Mouse (Mus musculus): ENCODE measurements around the gene Efhd2. TPM values are rescaled to one million over a fixed set of nuclear protein-coding genes. Genes with fewer than 3 reads are reported as not detected.

Gene Efhd2
- polyA plus RNA-seq, 1 experiment from 2014 or later, result 108 TPM

DNA sequence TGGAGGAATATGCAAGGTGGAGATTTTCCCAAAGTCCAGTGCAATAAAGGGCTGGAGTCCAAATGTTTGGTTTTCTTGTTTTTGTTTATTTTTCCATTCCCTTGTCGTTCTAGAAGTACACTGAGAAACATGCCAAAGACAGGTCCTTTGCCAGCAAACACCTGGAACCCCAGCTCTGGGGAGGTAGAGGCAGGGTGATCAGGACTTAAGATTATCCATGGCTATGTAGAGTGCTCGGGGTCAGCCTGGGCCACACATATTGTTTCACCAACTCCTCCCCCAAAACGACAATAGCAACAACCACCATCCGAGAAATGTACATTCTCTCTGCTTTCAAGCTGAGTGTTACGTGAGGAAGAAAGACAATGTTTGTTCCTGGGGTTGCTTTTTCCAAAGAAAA is 48.7 kb downstream of the Efhd2 start, which contains the start of gene Cela2a:
Gene Cela2a (minus strand): TSS at position 101 of the 400 bp plus-strand sequence.
- WGBS, result 57% methylated on average over 5 of the region's 5 CpGs
- Histone ChIP-seq H3K9me3 (replicated peaks; ENCODE audit: control insufficient read depth, low read length) (no peaks in the 10 kb centered on the region), H3K27ac (ENCODE audit: low read length) (no peak within 1 kb of the TSS), H3K9ac (ENCODE audit: low read length) (no peak within 1 kb of the TSS), H3K27me3 (ENCODE audit: control insufficient read depth, insufficient read depth, low read length) (no peaks in the 10 kb centered on the region), H3K4me3 (replicated peaks; ENCODE audit: low read length) (no peak within 1 kb of the TSS), H3K4me1 (ENCODE audit: control insufficient read depth, insufficient read depth, low read length) (no peaks in the 10 kb centered on the region), H3K36me3 (ENCODE audit: control insufficient read depth, insufficient read depth, low read length) (no peaks in the 10 kb centered on the region), H3K4me2 (ENCODE audit: low read depth, low read length) (no peak within 1 kb of the TSS)
- no peak for ATAC-seq (ENCODE audit: insufficient read depth, low FRiP score)

DNA sequence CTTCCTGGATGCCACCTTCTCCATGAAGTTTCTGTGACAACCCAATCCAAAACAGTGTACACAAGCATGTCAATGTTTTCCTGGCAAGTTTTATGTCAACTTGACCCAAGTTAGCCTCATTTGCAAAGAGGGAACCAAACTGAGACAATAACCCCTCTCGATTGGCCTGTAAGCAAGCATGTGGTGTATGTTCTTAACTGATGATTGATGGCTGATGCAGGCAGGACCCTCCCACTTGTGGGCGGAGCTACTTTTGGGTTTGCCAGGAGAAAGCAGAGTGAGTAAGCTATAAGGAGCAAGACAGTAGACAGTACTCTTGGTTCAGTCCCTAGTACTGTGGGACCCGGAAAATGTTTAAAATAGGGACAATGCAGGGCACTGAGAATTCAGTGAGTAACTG is 51.7 kb downstream of the Efhd2 start:
- Histone ChIP-seq H3K4me1 (ENCODE audit: control insufficient read depth, insufficient read depth, low read length) (no peaks in the 10 kb centered on the region), H3K27me3 (ENCODE audit: control insufficient read depth, insufficient read depth, low read length) (no peaks in the 10 kb centered on the region), H3K9ac (ENCODE audit: low read length) (no peak overlapping the region), H3K36me3 (ENCODE audit: control insufficient read depth, insufficient read depth, low read length) (no peaks in the 10 kb centered on the region), H3K27ac (ENCODE audit: low read length) (no peak overlapping the region), H3K9me3 (replicated peaks; ENCODE audit: control insufficient read depth, low read length) (no peaks in the 10 kb centered on the region), H3K4me3 (replicated peaks; ENCODE audit: low read length) (no peak overlapping the region), H3K4me2 (ENCODE audit: low read depth, low read length) (no peak overlapping the region)
- ATAC-seq (ENCODE audit: insufficient read depth, low FRiP score), result 0 out of 2 replicates have a peak, but pooled peaks have one; percentile 19
- 58% methylated on average over 3 of the region's 3 CpGs for WGBS

DNA sequence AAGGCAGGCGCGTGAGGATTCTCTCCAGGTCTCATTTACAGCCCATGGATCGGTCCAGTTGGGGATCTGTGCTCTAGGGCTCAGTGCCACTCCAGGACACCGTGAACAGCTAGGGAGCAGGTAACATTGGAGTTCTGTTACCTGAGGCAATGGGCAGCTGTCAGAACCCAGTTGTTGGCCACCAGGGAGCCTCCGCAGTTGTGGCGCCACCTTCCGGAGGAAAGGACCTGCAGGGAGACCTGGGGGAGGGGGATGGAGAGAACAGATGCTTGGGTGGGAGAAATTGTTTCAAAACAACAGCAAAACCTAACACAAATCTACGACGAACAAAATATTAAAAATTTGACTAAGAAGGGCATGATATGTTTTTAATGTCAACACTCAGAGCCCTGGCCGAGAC is 52.6 kb downstream of the Efhd2 start:
- no peaks in the 10 kb centered on the region for H3K36me3 ChIP-seq (ENCODE audit: control insufficient read depth, insufficient read depth, low read length)
- ATAC-seq (ENCODE audit: insufficient read depth, low FRiP score), result no peak
- H3K4me2 ChIP-seq (ENCODE audit: low read depth, low read length), result no peak overlapping the region
- H3K9me3 ChIP-seq (replicated peaks; ENCODE audit: control insufficient read depth, low read length), result no peaks in the 10 kb centered on the region
- no peak overlapping the region for H3K9ac ChIP-seq (ENCODE audit: low read length)
- no peak overlapping the region for H3K27ac ChIP-seq (ENCODE audit: low read length)
- H3K4me1 ChIP-seq (ENCODE audit: control insufficient read depth, insufficient read depth, low read length), result no peaks in the 10 kb centered on the region
- H3K4me3 ChIP-seq (replicated peaks; ENCODE audit: low read length), result no peak overlapping the region
- H3K27me3 ChIP-seq (ENCODE audit: control insufficient read depth, insufficient read depth, low read length), result no peaks in the 10 kb centered on the region
- WGBS, result 76% methylated on average over 10 of the region's 10 CpGs

DNA sequence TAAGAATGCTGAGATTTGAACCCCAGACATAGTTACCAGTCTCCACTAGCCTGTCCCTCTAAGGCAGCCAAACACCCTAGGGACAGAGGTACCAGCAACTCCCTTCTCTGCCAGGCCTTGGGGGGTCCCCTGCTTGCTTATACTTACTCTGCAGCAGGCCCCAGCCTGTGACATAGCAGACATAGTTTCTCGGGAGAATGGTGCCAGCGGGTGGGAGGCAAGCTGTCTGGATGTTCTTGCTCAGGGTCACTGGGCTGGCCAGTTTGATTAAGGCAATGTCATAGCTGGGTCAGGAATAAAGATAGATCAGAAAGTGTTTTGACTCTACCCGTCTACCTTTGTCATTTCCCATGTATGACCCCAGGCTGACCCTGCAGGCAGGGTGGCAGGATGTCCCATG is 53.5 kb downstream of the Efhd2 start:
- H3K36me3 ChIP-seq (ENCODE audit: control insufficient read depth, insufficient read depth, low read length), result no peaks in the 10 kb centered on the region

DNA sequence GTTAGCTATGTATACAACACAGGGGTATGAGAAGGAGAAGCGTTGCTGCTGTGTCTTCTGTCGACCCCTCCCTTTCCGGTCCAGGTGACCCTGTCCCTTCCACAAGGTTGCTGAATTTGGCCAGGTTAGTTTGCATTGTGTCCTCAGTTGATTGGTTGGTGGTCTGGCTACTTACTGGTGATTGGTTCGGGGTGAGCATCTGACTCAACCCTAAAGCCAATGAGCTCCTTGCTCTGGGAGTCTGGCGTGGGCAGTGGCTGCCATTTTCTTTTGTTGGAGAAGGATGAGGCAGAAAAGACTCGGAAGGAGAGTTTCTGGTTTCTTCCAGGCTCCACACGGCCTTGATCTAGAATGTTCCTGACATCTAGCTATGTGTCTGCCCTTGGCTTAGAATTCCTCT is 55.4 kb downstream of the Efhd2 start:
- H3K4me3 ChIP-seq (replicated peaks; ENCODE audit: low read length), result no peak overlapping the region
- no peaks in the 10 kb centered on the region for H3K36me3 ChIP-seq (ENCODE audit: control insufficient read depth, insufficient read depth, low read length)
- H3K4me1 ChIP-seq (ENCODE audit: control insufficient read depth, insufficient read depth, low read length), result no peaks in the 10 kb centered on the region
- WGBS, result 90% methylated on average over 7 of the region's 7 CpGs
- H3K27ac ChIP-seq (ENCODE audit: low read length), result no peak overlapping the region
- no peaks in the 10 kb centered on the region for H3K9me3 ChIP-seq (replicated peaks; ENCODE audit: control insufficient read depth, low read length)
- no peak for ATAC-seq (ENCODE audit: insufficient read depth, low FRiP score)
- no peak overlapping the region for H3K4me2 ChIP-seq (ENCODE audit: low read depth, low read length)
- H3K27me3 ChIP-seq (ENCODE audit: control insufficient read depth, insufficient read depth, low read length), result no peaks in the 10 kb centered on the region
- H3K9ac ChIP-seq (ENCODE audit: low read length), result no peak overlapping the region

More for the DNA sequence above, 53.5 kb downstream of the Efhd2 start:
- no peak for ATAC-seq (ENCODE audit: insufficient read depth, low FRiP score)
- no peaks in the 10 kb centered on the region for H3K4me1 ChIP-seq (ENCODE audit: control insufficient read depth, insufficient read depth, low read length)
- no peak overlapping the region for H3K9ac ChIP-seq (ENCODE audit: low read length)
- no peaks in the 10 kb centered on the region for H3K27me3 ChIP-seq (ENCODE audit: control insufficient read depth, insufficient read depth, low read length)
- WGBS, result 60% methylated on average over 3 of the region's 3 CpGs
- H3K4me2 ChIP-seq (ENCODE audit: low read depth, low read length), result no peak overlapping the region
- no peak overlapping the region for H3K4me3 ChIP-seq (replicated peaks; ENCODE audit: low read length)
- no peak overlapping the region for H3K27ac ChIP-seq (ENCODE audit: low read length)
- no peaks in the 10 kb centered on the region for H3K9me3 ChIP-seq (replicated peaks; ENCODE audit: control insufficient read depth, low read length)

DNA sequence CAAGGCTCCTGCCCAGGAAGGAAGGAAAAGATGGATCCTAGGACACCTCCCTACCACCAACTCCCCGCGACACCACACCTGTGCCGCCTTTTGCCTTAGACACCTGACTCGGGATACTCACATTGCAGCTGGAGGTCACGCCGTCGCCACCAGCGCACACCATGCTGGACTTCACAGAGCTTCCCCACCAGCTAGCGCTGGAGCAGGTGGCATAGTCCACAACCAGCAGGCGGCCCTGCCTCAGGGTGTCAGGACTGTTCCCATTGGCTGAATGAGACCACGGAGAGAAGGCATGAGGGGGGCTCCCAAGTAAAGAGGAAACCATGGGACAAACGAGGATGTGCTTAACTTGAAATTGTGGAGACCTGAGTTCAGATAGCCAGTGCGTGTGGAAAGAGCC is 55.9 kb downstream of the Efhd2 start:
- ATAC-seq (ENCODE audit: insufficient read depth, low FRiP score), result no peak
- WGBS, result 78% methylated on average over 13 of the region's 13 CpGs

DNA sequence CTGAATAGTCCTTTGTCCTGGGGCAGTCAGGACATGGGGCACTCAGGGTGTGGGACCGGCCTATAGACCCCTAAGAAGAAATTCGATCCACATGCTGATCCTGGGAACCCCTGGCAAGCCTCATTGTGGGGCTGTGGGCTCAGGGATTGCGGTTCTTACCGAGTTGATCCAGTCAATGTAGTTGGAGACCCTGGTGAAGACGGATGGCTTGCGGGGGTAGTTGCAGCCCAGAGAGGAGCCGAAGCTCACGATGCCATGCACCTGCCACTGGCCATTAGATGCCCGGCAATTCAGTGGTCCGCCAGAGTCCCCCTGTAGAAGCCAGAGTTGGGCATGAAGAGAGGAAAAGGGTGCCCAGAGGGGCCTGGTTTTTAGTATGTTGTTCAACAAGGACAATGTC is 57.0 kb downstream of the Efhd2 start:
- H3K4me3 ChIP-seq (replicated peaks; ENCODE audit: low read length), result no peak overlapping the region
- no peak for ATAC-seq (ENCODE audit: insufficient read depth, low FRiP score)
- H3K36me3 ChIP-seq (ENCODE audit: control insufficient read depth, insufficient read depth, low read length), result no peaks in the 10 kb centered on the region
- H3K4me2 ChIP-seq (ENCODE audit: low read depth, low read length), result no peak overlapping the region
- no peaks in the 10 kb centered on the region for H3K9me3 ChIP-seq (replicated peaks; ENCODE audit: control insufficient read depth, low read length)
- no peaks in the 10 kb centered on the region for H3K4me1 ChIP-seq (ENCODE audit: control insufficient read depth, insufficient read depth, low read length)
- H3K27me3 ChIP-seq (ENCODE audit: control insufficient read depth, insufficient read depth, low read length), result no peaks in the 10 kb centered on the region
- 76% methylated on average over 10 of the region's 10 CpGs for WGBS
- no peak overlapping the region for H3K9ac ChIP-seq (ENCODE audit: low read length)
- no peak overlapping the region for H3K27ac ChIP-seq (ENCODE audit: low read length)

More for the DNA sequence above, 55.9 kb downstream of the Efhd2 start:
- no peak overlapping the region for H3K4me3 ChIP-seq (replicated peaks; ENCODE audit: low read length)
- H3K4me1 ChIP-seq (ENCODE audit: control insufficient read depth, insufficient read depth, low read length), result no peaks in the 10 kb centered on the region
- no peaks in the 10 kb centered on the region for H3K36me3 ChIP-seq (ENCODE audit: control insufficient read depth, insufficient read depth, low read length)
- H3K27ac ChIP-seq (ENCODE audit: low read length), result no peak overlapping the region
- H3K4me2 ChIP-seq (ENCODE audit: low read depth, low read length), result no peak overlapping the region
- no peaks in the 10 kb centered on the region for H3K9me3 ChIP-seq (replicated peaks; ENCODE audit: control insufficient read depth, low read length)
- no peaks in the 10 kb centered on the region for H3K27me3 ChIP-seq (ENCODE audit: control insufficient read depth, insufficient read depth, low read length)
- H3K9ac ChIP-seq (ENCODE audit: low read length), result no peak overlapping the region

DNA sequence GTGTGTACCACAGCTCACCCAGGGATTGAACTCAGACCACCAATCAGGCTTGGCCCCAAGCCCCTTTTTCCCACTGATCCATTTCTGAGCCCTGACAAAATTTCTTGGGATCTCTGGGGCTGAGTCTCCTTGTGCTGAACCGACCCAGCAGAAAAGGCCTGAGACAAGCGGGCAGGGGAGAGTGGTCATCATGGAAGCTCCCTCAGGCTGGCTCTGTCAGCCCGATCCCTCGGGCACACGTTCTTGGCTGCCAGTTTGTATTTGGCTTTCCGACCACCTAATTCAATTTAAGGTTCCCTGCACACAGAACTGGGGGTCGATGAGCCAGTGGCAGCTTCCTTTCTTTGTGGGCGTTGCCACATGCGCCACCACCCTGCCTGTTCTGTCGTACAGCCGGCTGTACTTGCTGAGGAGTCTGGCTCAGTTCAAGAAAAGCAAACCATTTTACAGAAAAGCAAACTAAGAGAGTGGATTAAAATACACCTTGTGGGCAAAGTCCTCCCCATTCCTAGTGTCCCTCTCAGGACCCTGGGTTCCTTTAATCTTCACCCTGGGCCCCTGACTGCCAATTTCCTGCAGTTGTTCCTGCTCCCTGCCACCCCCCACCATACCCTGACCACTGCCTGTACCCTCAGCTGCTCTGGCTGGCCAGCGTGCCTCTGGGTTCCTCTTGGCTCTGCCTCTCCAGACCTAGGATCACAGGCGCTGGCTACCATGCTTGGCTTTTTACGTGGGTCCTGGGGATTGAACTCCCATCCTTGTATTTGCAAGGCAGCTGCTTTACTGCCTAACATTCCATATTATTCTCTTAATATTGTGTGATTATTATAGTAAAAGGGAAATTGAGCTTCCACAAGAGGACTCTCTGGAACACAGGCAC is 57.7 kb downstream of the Efhd2 start:
- WGBS, result 67% methylated on average over 14 of the region's 14 CpGs
- H3K4me2 ChIP-seq (ENCODE audit: low read depth, low read length), result no peak overlapping the region
- peak; percentile 16; the same call in 1 of the 2 replicates for ATAC-seq (ENCODE audit: insufficient read depth, low FRiP score)
- no peaks in the 10 kb centered on the region for H3K9me3 ChIP-seq (replicated peaks; ENCODE audit: control insufficient read depth, low read length)
- H3K4me3 ChIP-seq (replicated peaks; ENCODE audit: low read length), result no peak overlapping the region
- H3K36me3 ChIP-seq (ENCODE audit: control insufficient read depth, insufficient read depth, low read length), result peaks cover 3% of the 10 kb centered on the region; the same call in 1 of the 2 replicates
- H3K9ac ChIP-seq (ENCODE audit: low read length), result 0 out of 2 replicates have a peak overlapping the region, but pooled peaks have one; percentile 0
- no peaks in the 10 kb centered on the region for H3K27me3 ChIP-seq (ENCODE audit: control insufficient read depth, insufficient read depth, low read length)
- H3K4me1 ChIP-seq (ENCODE audit: control insufficient read depth, insufficient read depth, low read length), result no peaks in the 10 kb centered on the region
- 0 out of 2 replicates have a peak overlapping the region, but pooled peaks have one; percentile 24 for H3K27ac ChIP-seq (ENCODE audit: low read length)

DNA sequence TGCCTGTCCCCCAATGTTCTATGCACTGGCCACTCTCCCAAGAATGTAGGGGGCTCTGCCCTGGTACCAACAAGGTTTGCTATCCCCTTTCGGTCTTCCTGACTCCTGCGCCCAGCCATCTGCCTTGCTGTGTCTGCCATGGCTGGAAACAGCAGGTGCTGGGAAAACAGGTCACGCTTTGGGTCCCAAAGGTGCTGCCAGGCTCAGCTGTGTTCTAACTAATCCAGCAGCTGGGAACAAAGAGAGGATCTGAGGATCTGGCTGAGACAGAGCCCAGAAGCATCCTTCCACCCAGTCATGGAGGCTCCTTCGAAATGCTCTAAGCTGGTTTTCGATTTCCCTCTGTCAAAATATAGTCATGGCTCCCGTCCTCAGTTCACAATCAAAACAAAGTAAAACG is 58.5 kb downstream of the Efhd2 start:
- no peak for ATAC-seq (ENCODE audit: insufficient read depth, low FRiP score)
- Histone ChIP-seq H3K9me3 (replicated peaks; ENCODE audit: control insufficient read depth, low read length) (no peaks in the 10 kb centered on the region), H3K27me3 (ENCODE audit: control insufficient read depth, insufficient read depth, low read length) (no peaks in the 10 kb centered on the region), H3K4me1 (ENCODE audit: control insufficient read depth, insufficient read depth, low read length) (no peaks in the 10 kb centered on the region), H3K9ac (ENCODE audit: low read length) (no peak overlapping the region), H3K27ac (ENCODE audit: low read length) (no peak overlapping the region), H3K4me2 (ENCODE audit: low read depth, low read length) (no peak overlapping the region), H3K4me3 (replicated peaks; ENCODE audit: low read length) (no peak overlapping the region), H3K36me3 (ENCODE audit: control insufficient read depth, insufficient read depth, low read length) (peaks cover 3% of the 10 kb centered on the region; the same call in 1 of the 2 replicates)
- WGBS, result 87% methylated on average over 7 of the region's 7 CpGs

All from stomach, embryonic 16.5 days (tissue).